13 mouse cellular contexts compared by ENCODE assay signal in genomic region chr12:86682178-86682577, GRCm38 (mm10). TPM values are rescaled to one million over a fixed set of nuclear protein-coding genes. Genes with fewer than 3 reads are reported as not detected.
DNase-seq lines count a peak whose midpoint lies in the region; ATAC-seq lines count a peak whose summit lies in the region.
"Had no signal": no experiment of that assay in that cellular context is flagged by ENCODE, and none has a peak within 500 bp of the region (broad histone marks: within the 10 kb centered on the region; RNA-seq: fewer than 3 reads in every experiment).

No protein-coding gene starts in this region.

- H3K27me3 ChIP-seq in megakaryocyte, embryonic 14.5 days (replicated peaks), result no peaks in the 10 kb centered on the region
- H3K27me3 ChIP-seq in limb, embryonic 15.5 days, result no peaks in the 10 kb centered on the region

- DNase-seq in heart, adult 11 months, result peak; percentile 93
- DNase-seq in heart, adult 8-10 months (ENCODE audit: low spot score), result no peak
- no peak for DNase-seq in gastrocnemius, postnatal 10 days
- DNase-seq in kidney, postnatal 14 days, result no peak
- no peak for DNase-seq in spleen, postnatal 36 days (ENCODE audit: low spot score in 2 of 2)
- DNase-seq: gastrocnemius, postnatal 36 days; right cerebral cortex, adult 18-20 months; thymus, adult 18-20 months had no signal

- WGBS in limb, embryonic 15.5 days, result 69% methylated on average over 8 of the region's 8 CpGs

- H3K9me3 ChIP-seq in megakaryocyte, embryonic 14.5 days, result no peaks in the 10 kb centered on the region
- no peaks in the 10 kb centered on the region for H3K9me3 ChIP-seq in limb, embryonic 15.5 days

- peaks cover 91% of the 10 kb centered on the region for H3K4me1 ChIP-seq in megakaryocyte, embryonic 14.5 days
- peaks cover 21% of the 10 kb centered on the region for H3K4me1 ChIP-seq in limb, embryonic 15.5 days

- H3K36me3 ChIP-seq in megakaryocyte, embryonic 14.5 days (replicated peaks; ENCODE audit: low read length), result peaks cover 46% of the 10 kb centered on the region
- H3K36me3 ChIP-seq in limb, embryonic 15.5 days, result peaks cover 6% of the 10 kb centered on the region; the same call in 1 of the 2 replicates

- H3K9ac ChIP-seq in limb, embryonic 15.5 days, result no peak overlapping the region

- ATAC-seq in megakaryocyte, adult 5-6 weeks (ENCODE audit: poor library complexity, severe bottlenecking), result no peak
- ATAC-seq in limb, embryonic 15.5 days (ENCODE audit: insufficient number of reproducible peaks, low FRiP score, low TSS enrichment, low read depth), result peak; percentile 5; the same call in 1 of the 2 replicates

- H3K27ac ChIP-seq in limb, embryonic 15.5 days, result no peak overlapping the region
- H3K27ac ChIP-seq: kidney, postnatal 0 days had no signal

- no peak overlapping the region for H3K4me2 ChIP-seq in limb, embryonic 15.5 days

- peak overlapping the region; percentile 87 for H3K4me3 ChIP-seq in megakaryocyte, embryonic 14.5 days (replicated peaks)
- no peak overlapping the region for H3K4me3 ChIP-seq in limb, embryonic 15.5 days

RNA-seq across cellular contexts. Expression of gene Vash1, which starts 3.7 kb away (rescaled TPM):
- 10 to 100 TPM in 3 of 4 experiments, 1 to 10 TPM in 1; 6.6 to 16.3 (median 13.3) TPM for total RNA-seq in heart, adult 8-10 months (2022)
- 52.4 and 71.7 TPM in 2 replicates for polyA plus RNA-seq in megakaryocyte, embryonic 14.5 days (2012; ENCODE audit: insufficient read depth, low replicate concordance)
- not detected in 2 replicates for total RNA-seq in megakaryocyte, adult 5-6 weeks (2015)
- 0.16 TPM in 1 of 2 replicates, not detected in the other for total RNA-seq in megakaryocyte, adult 5-6 weeks (2017)
- polyA plus RNA-seq in limb, embryonic 15.5 days (2015; fragmentation: Nextera tagmentation; extraction: Ambion mirVana), result 14.0 and 14.1 TPM in 2 replicates
- 10 to 100 TPM; 29.9 to 34.5 TPM for total RNA-seq in gastrocnemius, postnatal 10 days (2021)

RNA-seq across cellular contexts. Expression of gene Angel1, which starts 44.1 kb away (rescaled TPM):
- total RNA-seq in heart, adult 8-10 months (2022), result 1 to 10 TPM; 2.9 to 4.6 (median 3.8) TPM
- 1.2 and 3.2 TPM in 2 replicates for polyA plus RNA-seq in megakaryocyte, embryonic 14.5 days (2012; ENCODE audit: insufficient read depth, low replicate concordance)
- total RNA-seq in megakaryocyte, adult 5-6 weeks (2015), result 0.22 and 1.1 TPM in 2 replicates
- 0.37 and 0.66 TPM in 2 replicates for total RNA-seq in megakaryocyte, adult 5-6 weeks (2017)
- 9.6 and 10.3 TPM in 2 replicates for polyA plus RNA-seq in limb, embryonic 15.5 days (2015; fragmentation: Nextera tagmentation; extraction: Ambion mirVana)
- 1 to 10 TPM; 5.8 to 6.3 TPM for total RNA-seq in gastrocnemius, postnatal 10 days (2021)

RNA-seq across cellular contexts. Expression of gene Lrrc74a, which starts 52.0 kb away (rescaled TPM):
- not detected for total RNA-seq in heart, adult 8-10 months (2022)
- polyA plus RNA-seq in megakaryocyte, embryonic 14.5 days (2012; ENCODE audit: insufficient read depth, low replicate concordance), result not detected in 2 replicates
- total RNA-seq in megakaryocyte, adult 5-6 weeks (2015), result not detected in 2 replicates
- not detected in 2 replicates for total RNA-seq in megakaryocyte, adult 5-6 weeks (2017)
- polyA plus RNA-seq in limb, embryonic 15.5 days (2015; fragmentation: Nextera tagmentation; extraction: Ambion mirVana), result not detected in 2 replicates
- total RNA-seq in gastrocnemius, postnatal 10 days (2021), result not detected
- total RNA-seq: gastrocnemius, postnatal 36 days; left cerebral cortex, postnatal 25 days had no signal
- polyA plus RNA-seq: kidney, postnatal 0 days had no signal

Comparison
In these comparisons a context has a peak if more than half of its experiments do, and no peak if none do; other contexts are left out.
1. RNA of gene Vash1, which starts 3.7 kb away (total RNA-seq): 29.9 to 34.5 TPM in gastrocnemius, postnatal 10 days and 6.6 to 16.3 TPM in heart, adult 8-10 months; 0.16 TPM in megakaryocyte, adult 5-6 weeks; every median in the first group is over 4 times any median in the second.